Mouse (Mus musculus): Measurements from ENCODE around the gene Dapk2.

The Dapk2 gene

GRCm38 (mm10) chr9:66184572-66184971, 26.5 kb downstream of the Dapk2 start:
- DNase-seq (ENCODE audit: low spot score in 2 of 2) = no peak

- DNase-seq (ENCODE audit: low spot score in 2 of 2) = no peak
These were observed 28.4 kb downstream of the Dapk2 start for GRCm38 (mm10) chr9:66186426-66186825.

- DNase-seq (ENCODE audit: low spot score in 2 of 2) = no peak
These were observed 31.0 kb downstream of the Dapk2 start for GRCm38 (mm10) chr9:66189026-66189425.

GRCm38 (mm10) chr9:66194003-66194402, 36.0 kb downstream of the Dapk2 start:
- no peak for DNase-seq (ENCODE audit: low spot score in 2 of 2)

GRCm38 (mm10) chr9:66196561-66196960, 38.5 kb downstream of the Dapk2 start:
- DNase-seq (ENCODE audit: low spot score in 2 of 2) = no peak

- DNase-seq (ENCODE audit: low spot score in 2 of 2) = no peak
These were observed 40.5 kb downstream of the Dapk2 start for GRCm38 (mm10) chr9:66198533-66198932.

GRCm38 (mm10) chr9:66199657-66200410, 41.8 kb downstream of the Dapk2 start:
- no peak for DNase-seq (ENCODE audit: low spot score in 2 of 2)

- DNase-seq (ENCODE audit: low spot score in 2 of 2) = no peak
These were observed 42.4 kb downstream of the Dapk2 start for GRCm38 (mm10) chr9:66200411-66200789.

- DNase-seq (ENCODE audit: low spot score in 2 of 2) = no peak
These were observed 43.6 kb downstream of the Dapk2 start for GRCm38 (mm10) chr9:66201665-66202064.

- no peak for DNase-seq (ENCODE audit: low spot score in 2 of 2)
These were observed 44.4 kb downstream of the Dapk2 start for GRCm38 (mm10) chr9:66202463-66202862.

GRCm38 (mm10) chr9:66205702-66206101, 47.7 kb downstream of the Dapk2 start:
- DNase-seq (ENCODE audit: low spot score in 2 of 2) = no peak

GRCm38 (mm10) chr9:66206825-66207224, 48.8 kb downstream of the Dapk2 start:
- DNase-seq (ENCODE audit: low spot score in 2 of 2) = no peak

GRCm38 (mm10) chr9:66211420-66211819, 53.4 kb downstream of the Dapk2 start:
- no peak for DNase-seq (ENCODE audit: low spot score in 2 of 2)

GRCm38 (mm10) chr9:66212088-66212487, 54.1 kb downstream of the Dapk2 start:
- no peak for DNase-seq (ENCODE audit: low spot score in 2 of 2)

- no peak for DNase-seq (ENCODE audit: low spot score in 2 of 2)
These were observed 54.8 kb downstream of the Dapk2 start for GRCm38 (mm10) chr9:66212802-66213201.

- DNase-seq (ENCODE audit: low spot score in 2 of 2) = no peak
These were observed 55.5 kb downstream of the Dapk2 start for GRCm38 (mm10) chr9:66213386-66214032.

- DNase-seq (ENCODE audit: low spot score in 2 of 2) = no peak
These were observed 57.5 kb downstream of the Dapk2 start for GRCm38 (mm10) chr9:66215551-66215950.

GRCm38 (mm10) chr9:66217970-66218369, 59.9 kb downstream of the Dapk2 start:
- DNase-seq (ENCODE audit: low spot score in 2 of 2) = no peak

GRCm38 (mm10) chr9:66218917-66219725, 61.1 kb downstream of the Dapk2 start:
- no peak for DNase-seq (ENCODE audit: low spot score in 2 of 2)

GRCm38 (mm10) chr9:66223872-66224271, 65.8 kb downstream of the Dapk2 start:
- no peak for DNase-seq (ENCODE audit: low spot score in 2 of 2)

GRCm38 (mm10) chr9:66225737-66226485, 67.9 kb downstream of the Dapk2 start:
- no peak for DNase-seq (ENCODE audit: low spot score in 2 of 2)
